ENCODE assay signal across 19 mouse cellular contexts in the genomic region with DNA sequence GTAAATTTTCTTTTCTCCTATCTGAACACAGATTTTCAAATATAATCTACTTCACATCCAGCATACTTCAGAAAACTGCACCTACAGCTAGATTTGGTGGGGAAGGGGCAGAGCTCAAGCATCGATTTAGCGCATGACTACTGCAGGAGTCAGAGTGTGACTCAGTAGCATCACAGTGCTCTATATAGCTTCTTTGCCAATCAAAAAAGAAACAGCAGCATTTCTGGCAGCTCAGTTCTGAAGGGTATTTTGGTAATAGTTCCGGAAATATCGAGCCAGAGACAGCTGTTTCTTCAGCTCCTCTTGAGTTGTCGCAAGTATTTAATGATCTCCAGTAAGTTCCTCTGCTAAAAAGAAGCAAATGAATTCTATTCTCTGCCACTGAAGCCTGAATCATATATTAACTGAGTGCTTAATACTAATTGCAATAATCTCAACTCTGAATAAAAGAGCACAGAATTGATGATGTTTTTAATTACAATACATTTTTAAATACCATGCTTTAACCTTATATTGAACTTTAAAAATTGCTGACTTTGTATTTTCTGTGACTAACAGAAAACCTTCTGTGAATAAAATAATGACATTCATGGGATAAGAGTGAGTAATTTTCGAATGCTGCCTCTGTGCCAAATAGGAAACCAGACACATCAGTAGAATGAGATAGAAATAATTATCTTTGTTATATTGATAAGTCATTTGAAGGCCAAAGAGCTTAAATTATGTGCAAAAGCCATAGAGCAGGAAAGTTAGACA.
DNase-seq lines count a peak whose midpoint lies in the region; ATAC-seq and TF ChIP-seq lines count a peak whose summit lies in the region.
"Had no signal": no experiment of that assay in that cellular context is flagged by ENCODE, and none has a peak within 500 bp of the region (broad histone marks: within the 10 kb centered on the region; RNA-seq: fewer than 3 reads in every experiment).

No protein-coding gene starts in this region.

- H3K4me1 ChIP-seq in forebrain, embryonic 15.5 days = 0 out of 2 replicates have a peak, but pooled peaks cover 2% of the 10 kb centered on the region
- no peaks in the 10 kb centered on the region for H3K4me1 ChIP-seq in forebrain, embryonic 10.5 days
- H3K4me1 ChIP-seq in lung, postnatal 0 days (ENCODE audit: insufficient read depth, low read depth, low read length) = no peaks in the 10 kb centered on the region
- no peaks in the 10 kb centered on the region for H3K4me1 ChIP-seq in ES-E14 (ENCODE audit: control insufficient read depth in 2 of 2, insufficient read depth in 2 of 2, low read length in 2 of 2, poor library complexity in 1 of 2)
- H3K4me1 ChIP-seq: embryonic facial prominence, embryonic 15.5 days; hindbrain, embryonic 13.5 days; liver, embryonic 13.5 days; megakaryocyte, embryonic 14.5 days; midbrain, embryonic 13.5 days; neural tube, embryonic 12.5 days had no signal

- WGBS in forebrain, embryonic 15.5 days = 67% methylated on average over 6 of the region's 6 CpGs
- WGBS in forebrain, embryonic 10.5 days = 89% methylated on average over 6 of the region's 6 CpGs
- WGBS in lung, postnatal 0 days = 75% methylated on average over 6 of the region's 6 CpGs

- H3K4me3 ChIP-seq in forebrain, embryonic 15.5 days = no peak overlapping the region
- H3K4me3 ChIP-seq in forebrain, embryonic 10.5 days = no peak overlapping the region
- no peak overlapping the region for H3K4me3 ChIP-seq in lung, postnatal 0 days (ENCODE audit: low read depth, low read length)
- H3K4me3 ChIP-seq in ES-E14 (ENCODE audit: insufficient read depth in 1 of 2, low read depth in 1 of 2, low read length in 2 of 2, poor library complexity in 1 of 2, severe bottlenecking in 1 of 2) = no peak overlapping the region
- H3K4me3 ChIP-seq: embryonic facial prominence, embryonic 15.5 days; hindbrain, embryonic 13.5 days; liver, embryonic 13.5 days; megakaryocyte, embryonic 14.5 days; midbrain, embryonic 13.5 days; neural tube, embryonic 12.5 days had no signal

- no peak overlapping the region for H3K4me2 ChIP-seq in forebrain, embryonic 15.5 days (replicated peaks)
- no peak overlapping the region for H3K4me2 ChIP-seq in lung, postnatal 0 days (replicated peaks; ENCODE audit: low read depth, low read length)
- H3K4me2 ChIP-seq: embryonic facial prominence, embryonic 15.5 days; hindbrain, embryonic 13.5 days; liver, embryonic 13.5 days; midbrain, embryonic 13.5 days; neural tube, embryonic 12.5 days had no signal

- no peaks in the 10 kb centered on the region for H3K36me3 ChIP-seq in forebrain, embryonic 15.5 days
- no peaks in the 10 kb centered on the region for H3K36me3 ChIP-seq in forebrain, embryonic 10.5 days (replicated peaks)
- no peaks in the 10 kb centered on the region for H3K36me3 ChIP-seq in lung, postnatal 0 days (ENCODE audit: insufficient read depth, low read length)
- no peaks in the 10 kb centered on the region for H3K36me3 ChIP-seq in ES-E14 (ENCODE audit: control insufficient read depth, insufficient read depth, low read length, poor library complexity, severe bottlenecking)
- H3K36me3 ChIP-seq: embryonic facial prominence, embryonic 15.5 days; hindbrain, embryonic 13.5 days; liver, embryonic 13.5 days; midbrain, embryonic 13.5 days; neural tube, embryonic 12.5 days had no signal

- no peak for TF ChIP-seq CTCF in lung, postnatal 0 days (IDR thresholded peaks at IDR 0.05)

- H3K27ac ChIP-seq in forebrain, embryonic 15.5 days (replicated peaks) = 0 out of 2 replicates have a peak overlapping the region, but pooled peaks have one; percentile 23
- H3K27ac ChIP-seq in forebrain, embryonic 10.5 days = no peak overlapping the region
- H3K27ac ChIP-seq in lung, postnatal 0 days (ENCODE audit: low read length) = no peak overlapping the region
- no peak overlapping the region for H3K27ac ChIP-seq in ES-E14 (ENCODE audit: insufficient read depth, low read depth, low read length, poor library complexity, severe bottlenecking)
- H3K27ac ChIP-seq: embryonic facial prominence, embryonic 15.5 days; hindbrain, embryonic 13.5 days; liver, embryonic 13.5 days; midbrain, embryonic 13.5 days; neural tube, embryonic 12.5 days had no signal

- ATAC-seq in forebrain, embryonic 15.5 days (replicated peaks) = no peak; the same call in 1 of the 2 replicates
- ATAC-seq in lung, postnatal 0 days = no peak
- ATAC-seq: activated CD4-positive, CD25-positive, alpha-beta regulatory T cell, adult 4 months; midbrain, embryonic 13.5 days had no signal

- in situ Hi-C loops in ES-E14 (cut with MboI; ENCODE audit: low sequenced_read_pairs in 2 of 2, unreplicated experiment in 2 of 2) = no loop called here

- H3K27me3 ChIP-seq in forebrain, embryonic 15.5 days = no peaks in the 10 kb centered on the region
- no peaks in the 10 kb centered on the region for H3K27me3 ChIP-seq in forebrain, embryonic 10.5 days (ENCODE audit: poor library complexity, severe bottlenecking)
- no peaks in the 10 kb centered on the region for H3K27me3 ChIP-seq in lung, postnatal 0 days (replicated peaks; ENCODE audit: insufficient read depth, low read length)
- H3K27me3 ChIP-seq: embryonic facial prominence, embryonic 15.5 days; hindbrain, embryonic 13.5 days; liver, embryonic 13.5 days; megakaryocyte, embryonic 14.5 days; midbrain, embryonic 13.5 days; neural tube, embryonic 12.5 days had no signal

- no peak for TF ChIP-seq EP300 in lung, postnatal 0 days (IDR thresholded peaks at IDR 0.05)

- no peak overlapping the region for H3K9ac ChIP-seq in forebrain, embryonic 15.5 days (replicated peaks)
- no peak overlapping the region for H3K9ac ChIP-seq in lung, postnatal 0 days (replicated peaks; ENCODE audit: low read depth)
- H3K9ac ChIP-seq in ES-E14 (ENCODE audit: insufficient read depth, low read depth, low read length, poor library complexity, severe bottlenecking) = no peak overlapping the region
- H3K9ac ChIP-seq: embryonic facial prominence, embryonic 15.5 days; hindbrain, embryonic 13.5 days; liver, embryonic 13.5 days; midbrain, embryonic 13.5 days; neural tube, embryonic 12.5 days had no signal

- H3K9me3 ChIP-seq in forebrain, embryonic 15.5 days = no peaks in the 10 kb centered on the region
- H3K9me3 ChIP-seq in forebrain, embryonic 10.5 days = no peaks in the 10 kb centered on the region
- no peaks in the 10 kb centered on the region for H3K9me3 ChIP-seq in lung, postnatal 0 days (ENCODE audit: low read length)
- H3K9me3 ChIP-seq in ES-E14 (ENCODE audit: control insufficient read depth, insufficient read depth, low read depth, low read length) = no peaks in the 10 kb centered on the region
- H3K9me3 ChIP-seq: embryonic facial prominence, embryonic 15.5 days; hindbrain, embryonic 13.5 days; liver, embryonic 13.5 days; megakaryocyte, embryonic 14.5 days; midbrain, embryonic 13.5 days; neural tube, embryonic 12.5 days had no signal

- no peak for DNase-seq in forebrain, embryonic 10.5 days (ENCODE audit: extremely low spot score, low spot score)
- peak; percentile 42 for DNase-seq in lung, postnatal 0 days (ENCODE audit: low spot score)
- DNase-seq in lung, postnatal 4 days = no peak
- no peak for DNase-seq in ES-E14 (ENCODE audit: low read depth, low spot score)
- DNase-seq in right cerebral cortex, postnatal 25 days = peak; percentile 5
- DNase-seq in thymus, adult 18-20 months = no peak
- DNase-seq: adrenal gland, postnatal 10 days; cerebellum, adult 9-10 months; kidney, adult 18-20 months; kidney, postnatal 4 days; liver, embryonic 13.5 days; lung, adult 2 months had no signal

TF ChIP-seq in ES-E14, 5 proteins besides CTCF, POLR2A, EP300 and RAD21:
- TF ChIP-seq ZC3H11A (IDR thresholded peaks at IDR 0.05; ENCODE audit: borderline replicate concordance, low read depth, low read length) (no peak), MAFK (IDR thresholded peaks at IDR 0.05; ENCODE audit: insufficient read depth, low read depth, low read length) (peak; percentile 59; the same call in 1 of the 2 replicates)

Comparison
In these comparisons a context has a peak if more than half of its experiments do, and no peak if none do; other contexts are left out.
1. DNase-seq: peak in lung, postnatal 0 days (single experiment) and right cerebral cortex, postnatal 25 days (single experiment); none in forebrain, embryonic 10.5 days (single experiment), lung, postnatal 4 days (0 of 2), ES-E14 (single experiment) and thymus, adult 18-20 months (0 of 2).